Mouse (Mus musculus) kidney, adult 2 months (tissue): ENCODE measurements around the gene Evi2a.

ENCODE experiments used
- CTCF ChIP-seq: fragments of 200-500 bp; conservative IDR thresholded peaks from 2 replicates; pipeline ENCODE4 v1.5.1; 2011; ENCODE audit warnings: low read depth, mild to moderate bottlenecking, control low read depth, low read length, moderate library complexity, mixed read lengths; ENCODE audit not compliant: insufficient read depth, insufficient read length
- POLR2A ChIP-seq: fragments of 200-500 bp; IDR thresholded peaks from one replicate; pipeline ENCODE4 v1.6.1; 2011; ENCODE audit warnings: low read depth, low read length, control low read depth

- TF ChIP-seq CTCF, result no peak
- no peak for TF ChIP-seq POLR2A
Measured at GRCm38 (mm10) chr11:79494976-79495800, 35.2 kb downstream of the Evi2a start.
